Mouse (Mus musculus): Measurements from ENCODE around the gene Cdh7.

GRCm38 (mm10) chr1:110118071-110118470, 135.8 kb downstream of the Cdh7 start:
- no peak for TF ChIP-seq MAX (IDR thresholded peaks at IDR 0.05; ENCODE audit: low read depth)
- no peak for TF ChIP-seq TCF12 (IDR thresholded peaks at IDR 0.05; ENCODE audit: insufficient read depth, poor library complexity, severe bottlenecking)
- no peak for TF ChIP-seq POLR2A (IDR thresholded peaks at IDR 0.05; ENCODE audit: insufficient read length, low read depth)
- no peak for TF ChIP-seq CEBPB (IDR thresholded peaks at IDR 0.05; ENCODE audit: insufficient read depth, poor library complexity, severe bottlenecking)

Data from myocyte (in vitro differentiated cells).